Mouse (Mus musculus): ENCODE measurements around the gene Map3k10. TPM values are rescaled to one million over a fixed set of nuclear protein-coding genes. Genes with fewer than 3 reads are reported as not detected.
A peak's percentile ranks its signal among the peaks of the same experiment; 100 is the strongest.

Gene Map3k10
- polyA plus RNA-seq, 1 experiment from 2014 or later, result 6.9 TPM

- Histone ChIP-seq H3K27me3 (ENCODE audit: control insufficient read depth, insufficient read depth, low read length) (no peaks in the 10 kb centered on the region), H3K9ac (replicated peaks; ENCODE audit: low read length) (0 out of 2 replicates have a peak overlapping the region, but pooled peaks have one; percentile 28)
Observed at GRCm38 (mm10) chr7:27606481-27607254, 67.7 kb downstream of the Map3k10 start.

More at GRCm38 (mm10) chr7:27606481-27607254, 67.7 kb downstream of the Map3k10 start:
- DNase-seq (ENCODE audit: low spot score) (peak; percentile 23), ATAC-seq (replicated peaks; ENCODE audit: insufficient number of reproducible peaks, low FRiP score, low TSS enrichment, low read depth) (no peak; the same call in 1 of the 2 replicates)
- Histone ChIP-seq H3K9me3 (replicated peaks; ENCODE audit: control insufficient read depth, low read length) (no peaks in the 10 kb centered on the region), H3K4me3 (ENCODE audit: low read depth, low read length) (no peak overlapping the region), H3K4me2 (ENCODE audit: low read depth, low read length) (no peak overlapping the region), H3K36me3 (replicated peaks; ENCODE audit: control insufficient read depth, insufficient read depth, low read depth, low read length) (no peaks in the 10 kb centered on the region), H3K27ac (replicated peaks; ENCODE audit: low read depth, low read length) (no peak overlapping the region), H3K4me1 (ENCODE audit: control insufficient read depth, insufficient read depth, low read length) (no peaks in the 10 kb centered on the region; the same call in 1 of the 2 replicates)
- WGBS, result 58% methylated on average over 10 of the region's 10 CpGs

Other genes with a start within 250 kb of the Map3k10 start
- gene Sptbn4, start 226.9 kb downstream of the Map3k10 start, polyA plus RNA-seq (2014; fragmentation: Nextera tagmentation; extraction: Ambion mirVana), result 0.26 and 0.28 TPM in 2 replicates
- 33.9 and 38.2 TPM in 2 replicates for gene Blvrb, start 226.6 kb downstream of the Map3k10 start, polyA plus RNA-seq (2014; fragmentation: Nextera tagmentation; extraction: Ambion mirVana)
- gene Sertad3, start 200.8 kb downstream of the Map3k10 start, polyA plus RNA-seq (2014; fragmentation: Nextera tagmentation; extraction: Ambion mirVana), result 27.2 and 27.6 TPM in 2 replicates
- 24.3 and 25.5 TPM in 2 replicates for gene Sertad1, start 187.7 kb downstream of the Map3k10 start, polyA plus RNA-seq (2014; fragmentation: Nextera tagmentation; extraction: Ambion mirVana)
- 1.2 and 2.2 TPM in 2 replicates for gene Prx, start 175.3 kb downstream of the Map3k10 start, polyA plus RNA-seq (2014; fragmentation: Nextera tagmentation; extraction: Ambion mirVana)
- 0.22 and 0.36 TPM in 2 replicates for gene Hipk4, start 151.3 kb downstream of the Map3k10 start, polyA plus RNA-seq (2014; fragmentation: Nextera tagmentation; extraction: Ambion mirVana)
- gene Pld3, start 121.4 kb downstream of the Map3k10 start, polyA plus RNA-seq (2014; fragmentation: Nextera tagmentation; extraction: Ambion mirVana), result 57.1 and 65.5 TPM in 2 replicates
- 26.4 and 27.5 TPM in 2 replicates for gene 2310022A10Rik, start 121.4 kb downstream of the Map3k10 start, polyA plus RNA-seq (2014; fragmentation: Nextera tagmentation; extraction: Ambion mirVana)
- gene Akt2, start 83.0 kb downstream of the Map3k10 start, polyA plus RNA-seq (2014; fragmentation: Nextera tagmentation; extraction: Ambion mirVana), result 82.8 and 83.3 TPM in 2 replicates
- gene Ttc9b, start 20.7 kb downstream of the Map3k10 start, polyA plus RNA-seq (2014; fragmentation: Nextera tagmentation; extraction: Ambion mirVana), result 2.0 and 3.5 TPM in 2 replicates
- 3.9 and 5.1 TPM in 2 replicates for gene Zfp607b, start 14.7 kb upstream of the Map3k10 start, polyA plus RNA-seq (2014; fragmentation: Nextera tagmentation; extraction: Ambion mirVana)
- gene Zfp60, start 56.8 kb upstream of the Map3k10 start, polyA plus RNA-seq (2014; fragmentation: Nextera tagmentation; extraction: Ambion mirVana), result 56.8 and 62.5 TPM in 2 replicates
- 2.6 and 2.9 TPM in 2 replicates for gene Zfp626, start 132.6 kb upstream of the Map3k10 start, polyA plus RNA-seq (2014; fragmentation: Nextera tagmentation; extraction: Ambion mirVana)
- gene Zfp59, start 164.0 kb upstream of the Map3k10 start, polyA plus RNA-seq (2014; fragmentation: Nextera tagmentation; extraction: Ambion mirVana), result 13.3 and 13.4 TPM in 2 replicates
- 3.8 and 4.4 TPM in 2 replicates for gene Zfp607a, start 182.9 kb upstream of the Map3k10 start, polyA plus RNA-seq (2014; fragmentation: Nextera tagmentation; extraction: Ambion mirVana)

Data from embryonic facial prominence, embryonic 11.5 days (tissue).